Mouse (Mus musculus): ENCODE data around the gene Rasal1. TPM values are rescaled to one million over a fixed set of nuclear protein-coding genes. Genes with fewer than 3 reads are reported as not detected.

The Rasal1 gene
- polyA plus RNA-seq, 1 experiment: 1.00 TPM

DNA sequence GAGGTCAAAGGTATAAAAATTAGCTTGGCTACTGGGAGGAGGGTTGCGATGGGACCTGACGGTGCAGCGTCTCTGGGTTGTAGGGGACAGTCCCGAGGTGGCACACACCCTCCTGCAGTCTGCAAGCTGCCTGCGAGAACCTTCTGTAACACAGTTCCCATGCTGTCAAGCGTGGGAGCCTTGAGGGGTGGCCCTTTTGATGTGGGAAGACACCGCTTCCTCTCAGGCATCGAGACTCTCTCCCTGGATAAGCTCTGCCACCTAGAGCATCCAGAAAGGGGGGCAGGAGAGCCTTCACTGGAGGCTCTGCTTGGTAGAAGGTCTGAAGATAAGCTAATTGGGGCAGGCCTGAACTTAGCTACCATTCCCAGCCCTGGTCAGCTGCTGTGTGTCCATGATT is 37.1 kb downstream of the Rasal1 start:
- TF ChIP-seq POLR2A (IDR thresholded peaks at IDR 0.05; ENCODE audit: borderline replicate concordance, extremely low read depth, insufficient read depth, insufficient read length, poor library complexity, severe bottlenecking): no peak
- no peak for TF ChIP-seq CTCF (IDR thresholded peaks at IDR 0.05; ENCODE audit: borderline replicate concordance, extremely low read depth, insufficient read depth, insufficient read length)

DNA sequence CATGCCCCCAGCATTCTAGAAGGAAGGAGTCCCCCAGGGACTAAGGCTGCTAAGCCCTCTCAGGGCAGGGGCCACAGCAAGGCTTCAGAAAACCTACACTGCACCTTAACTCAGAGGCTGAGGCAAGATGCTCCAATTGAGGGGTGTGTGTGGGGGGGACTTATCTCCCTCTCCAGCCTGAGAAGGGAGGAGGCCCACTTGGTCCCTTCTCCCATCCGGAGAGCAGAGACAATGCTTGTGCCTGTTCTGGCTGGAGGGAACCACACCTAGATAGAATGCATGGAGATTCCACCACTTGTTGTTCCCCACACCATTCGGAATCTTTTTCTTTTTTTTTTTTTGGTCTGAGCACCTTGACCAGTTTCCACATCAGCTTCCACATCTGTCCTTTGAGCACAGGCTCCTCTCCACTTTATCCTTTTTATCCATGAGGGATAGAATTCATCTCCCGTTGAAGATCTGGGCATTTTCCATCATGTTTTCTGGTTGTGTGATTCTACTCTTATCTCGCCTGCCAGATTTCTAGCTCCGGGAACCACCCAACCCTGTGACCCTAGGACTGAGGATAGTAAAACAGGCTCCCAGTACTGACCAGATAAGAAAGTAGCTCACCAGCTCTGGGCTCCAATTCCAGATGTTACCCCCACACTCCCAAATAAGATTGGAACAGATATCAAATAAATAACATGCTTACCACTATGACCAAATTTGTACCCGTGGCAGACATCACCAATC is 38.3 kb downstream of the Rasal1 start:
- no peak for DNase-seq (ENCODE audit: low read depth)
- TF ChIP-seq CTCF (IDR thresholded peaks at IDR 0.05; ENCODE audit: borderline replicate concordance, extremely low read depth, insufficient read depth, insufficient read length) (no peak), POLR2A (IDR thresholded peaks at IDR 0.05; ENCODE audit: borderline replicate concordance, extremely low read depth, insufficient read depth, insufficient read length, poor library complexity, severe bottlenecking) (no peak)

More for the DNA sequence above, 37.1 kb downstream of the Rasal1 start:
- DNase-seq (ENCODE audit: low read depth): no peak

DNA sequence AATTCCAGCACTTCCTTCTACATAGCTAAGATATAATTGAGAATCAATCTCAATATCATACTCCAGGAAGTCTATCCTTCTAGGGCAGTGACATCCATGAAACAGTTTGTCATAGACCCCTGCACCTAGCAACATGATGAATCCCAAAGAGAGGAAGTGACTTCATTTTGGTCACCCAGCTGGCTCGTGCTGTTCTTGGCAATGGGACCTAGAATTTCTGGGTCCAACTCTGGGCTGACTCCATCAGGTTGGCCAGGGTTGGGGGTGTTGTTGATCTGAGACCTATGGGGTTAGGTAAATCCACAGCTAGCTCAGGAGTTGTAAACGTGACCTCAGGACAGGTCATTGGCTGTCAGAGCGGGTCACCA is 38.9 kb downstream of the Rasal1 start:
- TF ChIP-seq POLR2A (IDR thresholded peaks at IDR 0.05; ENCODE audit: borderline replicate concordance, extremely low read depth, insufficient read depth, insufficient read length, poor library complexity, severe bottlenecking): no peak
- no peak for TF ChIP-seq CTCF (IDR thresholded peaks at IDR 0.05; ENCODE audit: borderline replicate concordance, extremely low read depth, insufficient read depth, insufficient read length)

DNA sequence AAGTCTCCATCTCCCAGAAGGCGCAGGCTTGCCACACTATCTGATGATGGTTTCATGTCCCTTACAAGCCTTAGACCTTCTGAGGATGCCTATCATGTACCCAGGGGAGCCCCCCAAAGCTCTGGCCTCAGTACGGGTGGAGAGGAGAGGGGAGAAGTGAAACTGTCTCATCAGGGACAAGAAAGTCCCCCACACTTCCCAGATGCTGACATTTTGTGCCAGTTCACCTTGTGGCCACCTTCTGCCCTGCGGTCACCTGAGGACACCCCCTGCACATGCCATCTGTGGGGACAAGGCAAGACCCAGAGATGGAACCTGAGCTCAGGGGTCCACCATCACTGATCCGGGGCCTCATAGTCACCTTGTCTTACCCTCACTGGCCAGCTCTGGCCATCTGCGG is 39.3 kb downstream of the Rasal1 start:
- no peak for DNase-seq (ENCODE audit: low read depth)
- TF ChIP-seq CTCF (IDR thresholded peaks at IDR 0.05; ENCODE audit: borderline replicate concordance, extremely low read depth, insufficient read depth, insufficient read length) (no peak), POLR2A (IDR thresholded peaks at IDR 0.05; ENCODE audit: borderline replicate concordance, extremely low read depth, insufficient read depth, insufficient read length, poor library complexity, severe bottlenecking) (no peak)

More for the DNA sequence above, 38.9 kb downstream of the Rasal1 start:
- no peak for DNase-seq (ENCODE audit: low read depth)

DNA sequence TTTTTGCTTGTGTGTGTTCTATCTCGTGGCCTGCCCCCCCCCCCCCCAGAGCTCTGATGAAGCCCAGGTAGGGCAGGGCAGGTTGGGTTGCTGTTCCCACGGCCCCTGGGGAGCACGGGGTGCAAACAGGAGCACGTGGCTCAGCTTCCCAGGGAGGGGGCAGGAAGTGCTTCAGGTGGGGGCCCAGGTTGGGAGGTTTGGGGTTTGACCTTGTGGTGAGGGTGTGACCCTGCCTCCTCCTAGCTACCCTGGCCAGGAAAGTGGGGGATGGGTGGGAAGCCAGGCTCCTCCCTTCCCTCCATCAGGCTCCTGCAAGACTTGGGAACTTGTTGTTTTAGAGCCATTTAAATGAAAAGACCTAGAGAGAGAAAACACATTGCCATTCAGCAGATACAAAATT is 39.8 kb downstream of the Rasal1 start:
- no peak for DNase-seq (ENCODE audit: low read depth)
- TF ChIP-seq CTCF (IDR thresholded peaks at IDR 0.05; ENCODE audit: borderline replicate concordance, extremely low read depth, insufficient read depth, insufficient read length) (no peak), POLR2A (IDR thresholded peaks at IDR 0.05; ENCODE audit: borderline replicate concordance, extremely low read depth, insufficient read depth, insufficient read length, poor library complexity, severe bottlenecking) (no peak)

DNA sequence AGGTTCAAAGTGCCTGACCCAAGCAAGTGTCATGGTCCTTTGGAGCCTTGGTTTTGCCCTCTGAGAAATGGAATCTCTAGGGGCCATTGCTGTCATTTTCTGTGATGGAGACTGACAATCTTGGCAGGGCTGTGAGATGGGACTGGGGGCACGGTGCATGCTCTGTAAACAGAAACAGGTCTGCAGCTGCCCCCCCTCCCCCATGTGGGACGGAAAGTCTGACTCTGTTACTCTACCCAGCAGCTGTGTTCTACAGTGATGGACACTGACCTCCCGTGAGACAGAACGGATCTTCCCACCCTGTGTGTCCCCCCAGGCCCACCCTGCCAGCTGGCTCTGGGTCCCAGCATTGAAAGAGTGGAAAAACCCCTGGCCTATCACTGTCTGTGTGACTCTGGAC is 41.8 kb downstream of the Rasal1 start:
- DNase-seq (ENCODE audit: low read depth): no peak
- no peak for TF ChIP-seq POLR2A (IDR thresholded peaks at IDR 0.05; ENCODE audit: borderline replicate concordance, extremely low read depth, insufficient read depth, insufficient read length, poor library complexity, severe bottlenecking)
- no peak for TF ChIP-seq CTCF (IDR thresholded peaks at IDR 0.05; ENCODE audit: borderline replicate concordance, extremely low read depth, insufficient read depth, insufficient read length)

DNA sequence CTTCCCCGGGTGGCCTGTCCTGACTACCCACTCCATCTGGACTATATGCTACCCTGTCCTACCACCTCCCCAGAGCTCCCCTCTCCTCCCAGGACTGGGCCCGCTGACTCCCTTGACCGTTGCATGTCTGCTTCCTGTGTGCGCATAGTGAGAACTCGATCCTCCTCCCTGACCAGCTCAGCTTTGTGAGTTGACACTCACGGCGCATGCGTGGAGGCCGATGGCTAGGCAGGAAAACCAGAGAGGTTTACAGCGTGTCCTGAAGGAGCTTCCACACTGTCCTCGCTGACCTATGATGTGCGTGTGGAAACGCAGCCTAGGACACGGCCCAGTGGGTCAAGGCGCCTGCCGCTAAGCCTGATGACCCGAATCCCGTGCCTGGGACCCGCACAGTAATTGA is 43.4 kb downstream of the Rasal1 start:
- TF ChIP-seq POLR2A (IDR thresholded peaks at IDR 0.05; ENCODE audit: borderline replicate concordance, extremely low read depth, insufficient read depth, insufficient read length, poor library complexity, severe bottlenecking) (no peak), CTCF (IDR thresholded peaks at IDR 0.05; ENCODE audit: borderline replicate concordance, extremely low read depth, insufficient read depth, insufficient read length) (no peak)
- no peak for DNase-seq (ENCODE audit: low read depth)

DNA sequence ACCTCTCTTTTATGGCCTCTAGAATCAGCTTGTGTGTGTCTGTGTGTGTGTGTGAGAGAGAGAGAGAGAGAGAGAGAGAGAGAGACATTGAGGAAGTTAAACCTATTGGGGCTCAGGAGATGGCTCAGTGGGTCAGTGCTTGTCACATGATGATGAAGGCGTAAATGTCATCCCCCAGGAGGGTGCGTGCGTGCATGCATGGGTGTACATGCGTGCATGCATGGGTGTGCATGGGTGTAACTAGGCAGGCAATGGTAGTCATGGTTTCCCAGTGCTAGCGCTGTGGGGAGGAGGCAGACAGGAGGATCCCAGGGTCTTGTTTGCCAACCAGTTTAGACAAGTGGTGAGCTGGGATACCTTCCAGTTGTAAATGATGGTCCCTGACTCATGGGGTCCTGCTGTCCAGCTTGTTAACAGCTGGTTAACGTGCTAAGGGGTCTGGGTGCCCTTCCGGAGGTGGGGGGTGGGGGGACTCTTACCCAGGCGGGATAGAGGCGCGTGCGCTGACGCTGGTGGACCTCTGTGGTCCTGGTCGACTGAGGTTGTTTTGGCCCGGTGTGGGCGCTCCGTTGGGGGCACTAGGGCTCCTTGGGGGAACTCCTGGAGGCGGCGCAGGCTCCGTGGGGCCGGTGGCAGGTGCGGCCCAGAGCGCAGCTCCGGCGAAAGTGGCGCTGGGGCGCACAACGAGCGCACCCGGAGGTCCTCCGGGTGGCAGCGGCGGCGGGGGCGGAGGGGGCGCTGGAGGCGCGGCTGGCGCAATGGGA is 45.5 kb downstream of the Rasal1 start:
- DNase-seq (ENCODE audit: low read depth): no peak
- TF ChIP-seq CTCF (IDR thresholded peaks at IDR 0.05; ENCODE audit: borderline replicate concordance, extremely low read depth, insufficient read depth, insufficient read length) (no peak), POLR2A (IDR thresholded peaks at IDR 0.05; ENCODE audit: borderline replicate concordance, extremely low read depth, insufficient read depth, insufficient read length, poor library complexity, severe bottlenecking) (no peak)

DNA sequence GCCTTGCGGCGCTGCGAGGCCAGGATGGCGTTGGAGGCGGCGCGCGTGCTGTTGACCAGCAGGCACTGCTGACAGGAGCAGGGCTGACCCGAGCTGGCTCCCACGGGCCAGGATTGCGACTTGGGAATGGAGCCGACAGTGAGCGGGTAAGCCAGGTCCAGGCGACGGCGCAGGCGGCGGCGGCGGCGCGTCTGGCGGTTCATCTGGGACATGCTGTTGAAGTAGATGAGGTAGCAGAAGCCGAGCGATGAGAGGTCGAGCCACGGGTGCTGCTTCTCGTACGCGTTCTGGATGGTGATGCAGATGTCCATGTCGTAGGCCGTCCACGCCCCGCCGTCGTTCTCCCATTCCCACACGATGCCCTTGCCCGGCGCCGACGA is 46.1 kb downstream of the Rasal1 start:
- no peak for DNase-seq (ENCODE audit: low read depth)
- TF ChIP-seq CTCF (IDR thresholded peaks at IDR 0.05; ENCODE audit: borderline replicate concordance, extremely low read depth, insufficient read depth, insufficient read length): no peak
- TF ChIP-seq POLR2A (IDR thresholded peaks at IDR 0.05; ENCODE audit: borderline replicate concordance, extremely low read depth, insufficient read depth, insufficient read length, poor library complexity, severe bottlenecking): no peak

DNA sequence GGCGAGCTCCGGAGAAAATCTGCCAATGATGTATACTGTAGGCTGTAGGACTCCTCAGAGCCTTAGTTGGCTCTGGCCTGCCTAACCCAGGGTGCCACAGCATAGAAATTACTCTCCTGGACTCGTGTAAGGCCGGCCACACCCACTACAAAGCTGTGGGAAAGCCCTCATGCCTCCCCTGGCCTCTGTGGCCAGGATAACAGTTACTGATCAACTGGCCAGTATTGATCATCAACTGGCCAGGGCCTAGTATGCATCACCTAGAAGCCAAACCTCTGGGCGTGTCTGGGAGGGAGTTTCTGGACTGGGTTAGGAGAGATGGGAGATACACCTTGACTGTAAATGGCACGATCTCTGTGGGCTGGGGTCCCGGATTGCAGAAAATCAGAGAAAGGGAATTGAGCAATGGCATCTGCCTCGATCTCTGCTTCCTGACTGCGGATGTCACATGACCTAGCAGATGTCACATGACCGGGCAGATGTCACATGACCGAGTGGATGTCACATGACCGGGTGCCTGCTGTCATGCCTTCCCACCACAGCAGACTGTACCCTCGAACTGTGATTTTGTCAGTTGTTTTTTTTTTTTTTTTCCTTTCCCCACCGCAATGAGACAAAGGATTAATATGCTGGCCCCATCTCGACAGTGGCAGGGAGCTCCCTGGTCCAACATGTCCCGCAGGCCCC is 47.6 kb downstream of the Rasal1 start:
- TF ChIP-seq CTCF (IDR thresholded peaks at IDR 0.05; ENCODE audit: borderline replicate concordance, extremely low read depth, insufficient read depth, insufficient read length): no peak
- no peak for TF ChIP-seq POLR2A (IDR thresholded peaks at IDR 0.05; ENCODE audit: borderline replicate concordance, extremely low read depth, insufficient read depth, insufficient read length, poor library complexity, severe bottlenecking)

DNA sequence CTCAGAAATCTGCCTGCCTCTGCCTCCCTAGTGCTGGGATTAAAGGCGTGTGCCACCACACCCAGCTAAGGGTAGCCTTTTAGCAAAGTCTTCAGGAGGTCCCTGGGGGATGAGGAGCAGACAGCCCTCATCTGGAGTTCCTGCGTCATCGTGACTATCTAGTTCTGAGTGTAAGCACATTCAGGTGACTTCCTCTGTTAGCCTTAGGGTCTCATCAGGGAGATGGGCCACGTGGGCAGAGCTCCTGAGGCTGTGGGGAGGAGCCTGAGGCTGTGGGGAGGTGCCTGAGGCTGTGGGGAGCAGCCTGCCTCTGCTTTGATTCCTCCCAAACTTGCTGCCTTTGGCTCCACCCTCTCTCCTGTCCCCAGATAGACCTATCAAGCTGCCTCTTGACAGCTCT is 48.3 kb downstream of the Rasal1 start:
- no peak for TF ChIP-seq CTCF (IDR thresholded peaks at IDR 0.05; ENCODE audit: borderline replicate concordance, extremely low read depth, insufficient read depth, insufficient read length)
- no peak for TF ChIP-seq POLR2A (IDR thresholded peaks at IDR 0.05; ENCODE audit: borderline replicate concordance, extremely low read depth, insufficient read depth, insufficient read length, poor library complexity, severe bottlenecking)

More for the DNA sequence above, 47.6 kb downstream of the Rasal1 start:
- DNase-seq (ENCODE audit: low read depth): peak; percentile 52

More for the DNA sequence above, 48.3 kb downstream of the Rasal1 start:
- DNase-seq (ENCODE audit: low read depth): no peak
